Mouse (Mus musculus) heart, postnatal 10 days (tissue): ENCODE results near the gene Vegfc. TPM values are rescaled to one million over a fixed set of nuclear protein-coding genes. Genes with fewer than 3 reads are reported as not detected.

Source experiments
- DNase-seq, 2 experiments: peaks; one replicate each; pipeline ENCODE4 v3.0.0; 2021
- intact Hi-C: fragments of 180-260 bp; cut with DNase I; formaldehyde crosslinking; loops from one replicate; pipeline ENCODE4 v1.15.1; 2025
- total RNA-seq, 2 experiments: library from RNA; stranded (reverse); gene quantifications; 2 replicates each; pipeline ENCODE4 v1.2.3; 2021

Vegfc gene
- 10 to 100 TPM; 11.9 to 13.1 TPM for total RNA-seq

DNA sequence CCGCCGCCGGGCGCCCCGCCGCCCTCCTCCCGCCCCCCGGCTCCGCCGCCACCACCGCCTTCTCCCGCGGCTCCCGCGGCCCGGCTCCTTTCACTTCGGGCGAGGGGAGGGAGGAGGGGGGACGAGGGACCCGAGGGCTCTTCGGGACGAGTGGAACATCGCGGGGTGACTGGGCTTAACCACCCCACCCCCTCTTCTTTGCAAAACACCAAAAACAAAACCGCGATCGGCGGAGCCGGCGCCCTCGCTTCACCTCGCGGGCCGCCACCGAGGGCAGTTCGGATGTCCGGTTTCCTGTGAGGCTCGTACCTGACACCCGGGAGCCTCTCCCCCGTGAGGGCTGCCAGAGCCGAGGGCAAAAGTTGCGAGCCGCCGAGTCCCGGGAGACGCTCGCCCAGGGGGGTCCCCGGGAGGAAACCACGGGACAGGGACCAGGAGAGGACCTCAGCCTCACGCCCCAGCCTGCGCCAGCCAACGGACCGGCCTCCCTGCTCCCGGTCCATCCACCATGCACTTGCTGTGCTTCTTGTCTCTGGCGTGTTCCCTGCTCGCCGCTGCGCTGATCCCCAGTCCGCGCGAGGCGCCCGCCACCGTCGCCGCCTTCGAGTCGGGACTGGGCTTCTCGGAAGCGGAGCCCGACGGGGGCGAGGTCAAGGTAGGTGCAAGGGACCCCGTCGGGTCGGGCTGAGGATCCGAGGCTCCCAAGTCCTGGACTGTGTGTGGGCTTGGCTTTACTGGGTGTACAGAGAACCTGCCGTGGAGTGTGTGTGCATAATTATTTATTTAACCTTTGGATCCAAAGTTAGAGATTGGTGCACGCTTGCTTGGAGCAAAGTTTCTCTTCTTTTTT, at the start of gene Vegfc:
Gene Vegfc (plus strand): TSS at position 336 of the 850 bp plus-strand sequence.
- intact Hi-C loops = loop anchor here (1.0 to 5.0 kb wide), 4 partner anchors 207 to 414 kb away; no protein-coding TSS in a partner anchor
- DNase-seq = peak; percentile 72 to 74

DNA sequence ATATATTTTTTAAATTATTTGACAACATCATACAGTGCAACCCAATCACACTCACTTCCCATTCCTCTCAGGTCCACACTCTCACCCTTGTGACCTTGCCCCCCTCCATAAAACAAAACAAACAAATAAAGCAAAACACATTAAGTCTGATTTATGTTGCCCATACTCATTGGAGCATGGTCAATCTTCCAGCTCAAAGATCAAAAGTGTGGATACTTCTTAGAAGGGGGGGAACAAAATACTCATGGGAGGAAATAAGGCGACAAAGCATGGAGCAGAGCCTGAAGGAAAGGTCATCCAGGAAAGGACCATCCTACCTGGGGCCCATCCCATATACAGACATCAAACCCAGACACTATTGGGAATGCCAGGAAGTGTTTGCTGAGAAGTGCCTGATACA, 42.8 kb upstream of the Vegfc start:
- DNase-seq = no peak
- intact Hi-C loops = no loop called here

DNA sequence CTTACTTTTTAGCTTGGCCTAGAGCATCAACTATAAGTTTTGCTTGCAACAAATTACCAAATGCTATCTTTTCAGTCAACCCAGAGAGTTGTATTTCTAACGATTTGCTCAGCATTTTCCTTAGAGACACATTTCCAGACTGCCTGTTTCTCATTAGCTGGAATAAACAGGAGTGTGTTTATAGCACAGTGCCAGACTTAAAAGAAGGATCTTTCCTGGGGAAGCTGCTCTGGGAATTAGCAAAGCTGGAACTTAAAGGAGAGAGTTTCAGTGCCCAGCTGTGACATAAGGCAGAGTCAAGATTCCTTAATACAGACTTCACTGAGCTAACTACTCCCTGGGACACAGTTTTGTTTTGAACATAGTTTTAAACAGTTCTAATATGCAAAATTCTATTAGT, 34.8 kb upstream of the Vegfc start:
- intact Hi-C loops = no loop called here

DNA sequence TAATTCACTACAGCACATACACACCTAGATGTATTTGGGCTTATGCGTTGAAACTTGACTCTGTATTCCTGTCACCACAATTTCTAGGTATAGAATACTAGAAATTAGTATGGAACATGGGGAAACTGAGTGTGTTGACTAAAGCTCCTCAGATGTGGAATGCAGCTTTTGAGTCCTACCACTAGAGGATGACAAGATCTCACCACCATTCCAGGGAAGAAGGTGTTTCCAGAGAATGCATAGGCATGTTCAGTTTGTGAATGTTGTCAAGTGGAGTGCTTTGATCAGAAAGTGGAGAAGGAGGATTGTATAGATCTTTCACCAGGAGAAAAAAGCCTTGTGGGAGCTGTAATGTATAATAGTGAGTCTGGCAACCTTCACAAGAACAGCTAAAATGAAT, 33.9 kb upstream of the Vegfc start:
- DNase-seq = no peak
- intact Hi-C loops = no loop called here

More for the DNA sequence above, 34.8 kb upstream of the Vegfc start:
- DNase-seq = no peak

DNA sequence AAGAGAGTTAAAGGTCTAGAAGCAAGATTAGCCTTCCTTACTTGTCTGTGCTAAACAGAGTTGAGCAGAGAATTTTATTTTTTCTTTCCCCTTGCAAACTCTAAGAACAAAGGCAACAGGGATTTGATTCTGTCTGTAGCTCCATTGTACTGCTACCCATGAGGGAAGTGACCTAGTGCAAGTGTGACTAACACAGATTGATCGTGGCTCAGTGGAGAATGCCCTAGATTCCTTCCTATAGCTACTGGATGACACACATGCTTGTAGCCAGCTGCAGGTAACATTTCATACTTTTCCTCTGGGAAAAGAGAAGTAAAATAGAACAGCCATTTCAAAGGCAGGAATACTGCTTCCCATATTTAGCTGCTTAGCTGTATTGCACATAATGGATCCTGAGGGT, 24.2 kb upstream of the Vegfc start:
- intact Hi-C loops = no loop called here
- DNase-seq = no peak

DNA sequence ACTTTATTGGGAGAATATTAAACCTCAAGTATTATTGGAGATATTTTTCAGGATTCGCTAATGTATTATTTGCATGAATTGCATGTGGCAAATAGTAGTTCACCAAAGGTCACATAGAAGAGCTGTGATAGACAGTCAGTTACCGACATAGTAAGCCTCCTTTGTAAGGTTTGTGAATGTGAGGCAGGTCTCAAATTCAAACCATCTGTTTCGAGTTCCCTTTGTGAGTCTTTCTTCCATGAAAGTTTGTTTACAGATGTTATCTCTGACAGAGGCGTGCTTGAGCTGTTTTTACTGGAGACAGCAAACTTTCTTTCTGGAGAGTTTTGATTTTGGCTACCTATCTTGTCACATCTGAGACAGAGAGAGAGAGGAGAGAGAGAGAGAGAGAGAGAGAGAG, 11.9 kb upstream of the Vegfc start:
- intact Hi-C loops = no loop called here
- no peak for DNase-seq

DNA sequence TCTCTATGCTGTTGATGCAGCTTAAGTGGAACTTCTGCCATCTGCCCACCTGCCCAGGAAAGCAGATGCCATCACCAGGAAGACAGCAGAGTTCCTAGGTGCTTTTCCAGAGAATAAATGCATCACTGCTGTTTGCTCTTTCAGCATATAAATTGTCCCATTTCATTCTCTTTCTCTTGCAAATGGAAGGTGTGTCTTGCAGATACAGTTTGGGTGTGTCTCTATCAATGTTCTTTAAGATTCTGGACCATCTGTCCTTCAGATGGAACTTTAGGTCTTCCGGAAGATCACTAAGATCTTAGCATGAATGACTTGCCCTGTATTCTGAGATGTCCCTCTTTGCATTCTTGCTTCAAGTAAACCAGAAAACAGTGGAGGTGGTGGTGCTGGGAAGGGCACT, 1.1 kb upstream of the Vegfc start:
- intact Hi-C loops = loop anchor here (2.0 to 5.0 kb wide), 3 partner anchors 206 to 341 kb away; no protein-coding TSS in a partner anchor
- no peak for DNase-seq

DNA sequence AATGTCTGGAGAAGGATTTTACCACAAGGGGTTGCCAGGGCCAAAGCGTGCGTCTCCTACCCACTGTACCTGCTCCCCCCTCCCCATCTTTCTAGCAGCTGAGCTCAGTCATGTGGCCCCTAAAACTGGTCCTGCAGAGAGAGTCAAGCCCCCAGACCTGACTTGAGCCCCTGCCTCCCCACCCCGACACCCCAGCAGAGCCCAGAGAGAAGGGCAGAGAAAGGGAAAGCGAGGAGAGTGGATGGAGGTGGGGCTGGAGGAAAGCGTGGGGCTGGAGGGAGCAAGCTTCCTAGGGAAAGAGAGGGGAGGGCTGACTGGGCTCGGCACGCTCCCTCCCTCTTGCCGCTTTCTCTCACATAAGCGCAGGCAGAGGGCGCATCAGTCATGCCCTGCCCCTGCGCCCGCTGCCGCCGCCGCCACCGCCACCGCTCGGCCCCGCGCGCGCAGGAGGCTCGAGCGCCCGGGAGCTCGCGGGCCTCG, 575 bp upstream of the Vegfc start:
- DNase-seq = peak; percentile 66 to 68
- intact Hi-C loops = loop anchor here (1.0 to 5.0 kb wide), 4 partner anchors 206 to 414 kb away; no protein-coding TSS in a partner anchor

DNA sequence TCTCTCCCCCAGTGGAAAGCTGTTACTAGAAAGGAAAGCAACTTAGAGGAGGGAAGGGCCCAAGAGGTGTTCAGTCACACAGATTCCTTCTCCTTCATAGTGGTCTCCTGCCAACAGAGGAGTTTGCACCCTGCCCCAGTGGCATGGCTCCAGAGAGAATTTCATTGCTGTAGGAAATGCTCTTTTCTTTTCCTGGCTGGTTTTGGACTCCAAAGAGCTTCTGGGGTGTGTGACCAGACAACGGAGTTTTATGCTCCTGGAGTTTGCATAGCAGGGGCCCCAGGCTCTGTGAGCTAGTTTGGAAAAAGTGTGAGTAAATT, 675 bp downstream of the Vegfc start:
- peak; percentile 40 to 51 for DNase-seq
- intact Hi-C loops = loop anchor here (5.0 kb wide), 2 partner anchors 314 to 339 kb away; no protein-coding TSS in a partner anchor

DNA sequence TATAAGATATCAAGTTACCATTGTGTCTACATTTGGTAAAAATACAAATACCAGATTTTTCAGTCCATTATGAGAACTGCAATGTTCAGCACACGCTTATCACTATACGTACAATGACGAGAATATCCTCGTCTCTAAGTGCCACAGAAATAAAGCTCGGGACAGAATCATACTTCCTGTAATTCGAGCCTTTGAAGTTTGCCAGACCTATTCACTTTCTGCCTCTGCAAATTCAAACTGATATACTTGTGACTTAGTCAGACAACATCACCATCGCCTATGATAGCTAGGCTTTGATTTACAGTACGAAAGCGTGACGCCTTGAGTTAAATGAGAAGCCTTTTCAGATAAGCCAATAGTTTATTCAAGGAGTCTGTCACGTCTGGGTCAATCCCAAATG, 1.6 kb downstream of the Vegfc start:
- DNase-seq = peak in 1 of 2 experiments; percentile 6
- intact Hi-C loops = loop anchor here (5.0 kb wide), 2 partner anchors 313 to 338 kb away; no protein-coding TSS in a partner anchor

DNA sequence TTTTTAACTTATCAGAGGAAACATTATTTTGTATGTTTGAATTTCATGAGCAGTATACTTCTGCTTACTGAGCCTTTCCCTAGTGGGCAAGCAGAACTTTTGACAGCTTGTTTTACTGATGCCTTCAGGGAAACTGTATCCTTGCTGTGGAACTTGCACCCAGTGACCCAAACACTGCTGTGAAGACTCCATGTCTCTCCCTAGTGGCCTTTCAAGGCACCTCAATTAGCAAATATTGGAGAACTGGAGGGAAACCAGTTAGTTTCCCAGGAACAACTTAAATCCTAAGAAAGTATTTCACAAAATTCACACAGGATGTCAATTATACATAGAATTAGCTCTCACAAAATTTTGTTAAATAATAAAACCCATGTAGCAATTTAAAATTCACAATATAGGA, 2.2 kb downstream of the Vegfc start:
- peak in 1 of 2 experiments; percentile 21 for DNase-seq
- intact Hi-C loops = loop anchor here (5.0 kb wide), 2 partner anchors 313 to 338 kb away; no protein-coding TSS in a partner anchor

DNA sequence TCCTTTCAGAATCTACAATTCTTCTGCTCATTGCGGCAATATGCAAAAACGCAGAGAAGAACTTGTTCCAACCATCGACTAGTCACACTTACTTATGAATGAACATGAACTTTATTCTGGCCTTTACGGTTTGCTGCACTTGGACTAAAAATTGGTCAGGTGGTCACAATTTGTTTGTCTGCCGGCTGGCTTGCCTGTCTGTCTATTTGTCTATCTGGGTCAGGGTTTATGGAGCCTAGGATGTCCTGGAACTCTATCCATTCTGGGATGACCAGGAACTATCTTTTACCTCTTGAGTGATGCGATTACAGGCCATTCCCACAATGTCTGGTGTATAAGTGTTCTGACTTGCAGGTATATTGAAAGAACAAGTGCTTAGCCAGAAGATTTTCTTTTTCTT, 8.5 kb downstream of the Vegfc start:
- no peak for DNase-seq
- intact Hi-C loops = no loop called here

DNA sequence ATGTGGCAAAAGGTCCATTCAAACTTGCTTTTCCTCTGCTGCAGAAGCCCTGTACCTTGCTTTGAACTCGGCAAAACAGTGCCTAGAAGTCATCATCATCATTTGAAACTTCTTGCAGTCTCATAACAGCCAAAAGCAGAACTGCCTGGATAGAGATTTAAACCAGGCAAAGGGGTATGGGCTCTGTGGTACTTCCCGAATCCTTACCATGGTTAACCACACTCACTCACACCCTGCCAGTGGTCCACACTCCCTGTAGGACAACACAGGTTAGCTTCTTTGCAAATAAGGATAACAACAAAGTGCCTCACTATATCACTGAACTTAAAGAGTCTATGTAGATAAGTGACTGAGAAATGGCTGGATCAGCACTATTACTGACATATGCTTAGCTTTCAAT, 9.7 kb downstream of the Vegfc start:
- DNase-seq = no peak
- intact Hi-C loops = no loop called here

DNA sequence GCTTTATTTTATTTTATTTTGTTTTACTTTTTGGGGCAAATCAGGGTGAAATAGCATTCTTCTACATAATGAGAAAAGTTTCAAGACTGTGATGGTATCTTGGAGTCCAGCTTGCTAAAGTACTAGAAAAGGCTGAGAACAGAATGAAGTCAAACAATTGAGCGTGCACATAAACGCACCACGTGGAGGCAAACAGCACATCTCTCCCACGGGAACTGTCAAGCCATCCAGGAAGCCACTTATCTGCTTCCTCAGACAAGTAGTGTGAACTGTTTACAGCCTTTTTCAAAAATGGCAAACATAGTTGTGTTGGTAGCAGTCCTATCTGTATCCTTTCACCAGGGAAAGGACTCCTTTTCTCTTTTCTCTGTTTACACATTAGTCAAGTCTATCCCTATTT, 11.8 kb downstream of the Vegfc start:
- intact Hi-C loops = no loop called here
- peak; percentile 19 to 23 for DNase-seq

DNA sequence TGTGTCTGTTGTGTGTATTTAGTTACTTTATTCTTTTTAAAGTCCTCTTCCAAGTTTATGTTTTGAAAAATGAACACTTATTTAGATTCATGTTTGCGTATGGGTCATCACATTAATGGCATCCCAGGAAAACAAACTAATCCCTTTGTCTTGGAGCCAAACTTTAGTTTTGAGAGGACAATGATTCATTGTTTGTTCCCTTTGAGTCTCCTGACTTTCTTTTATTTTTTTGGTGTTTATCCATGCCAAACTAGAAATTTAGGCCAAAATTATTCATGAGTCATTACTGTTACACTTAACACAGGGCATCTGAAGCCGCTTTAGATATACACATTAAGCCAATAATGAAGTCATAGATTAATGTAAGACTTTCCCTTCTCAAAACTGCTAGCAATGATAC, 12.5 kb downstream of the Vegfc start:
- DNase-seq = no peak
- intact Hi-C loops = no loop called here

DNA sequence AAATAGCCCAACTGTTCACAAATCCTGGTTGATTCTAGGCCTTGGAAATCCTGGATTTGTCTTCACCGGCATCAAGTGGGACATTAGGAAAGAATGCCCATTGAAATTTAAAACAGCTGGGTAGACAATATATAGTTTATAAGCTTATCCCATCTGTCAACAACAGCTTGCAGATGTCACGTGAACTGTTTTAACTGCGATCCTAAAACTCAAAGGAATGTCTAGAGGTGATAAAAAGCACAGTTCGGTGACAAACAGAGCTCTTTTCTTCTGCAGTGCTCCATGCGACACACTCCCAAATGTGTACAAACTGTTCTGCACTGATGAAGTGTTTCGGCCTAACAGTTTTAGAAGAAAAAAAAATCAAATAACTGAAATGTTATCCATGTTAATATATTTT, 22.7 kb downstream of the Vegfc start:
- no peak for DNase-seq
- intact Hi-C loops = no loop called here

DNA sequence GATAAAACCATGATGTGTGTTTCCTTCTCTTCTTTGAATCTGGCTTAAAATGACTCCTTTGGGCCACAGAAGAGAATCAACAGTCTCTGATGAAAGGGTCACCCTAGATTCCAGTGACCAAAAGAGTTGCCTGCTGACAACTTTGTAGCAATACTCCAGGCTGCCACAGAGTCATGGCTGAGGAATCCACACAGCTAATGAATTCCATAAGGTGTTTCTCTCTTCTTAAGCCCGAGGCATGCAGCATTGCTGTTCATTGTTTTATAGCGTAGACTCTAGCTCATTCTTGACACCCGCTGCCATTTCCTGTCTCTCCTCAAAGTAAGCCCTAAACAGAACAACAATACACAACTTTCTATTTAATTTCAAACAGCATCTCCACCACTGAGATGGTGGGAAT, 37.2 kb downstream of the Vegfc start:
- intact Hi-C loops = no loop called here

DNA sequence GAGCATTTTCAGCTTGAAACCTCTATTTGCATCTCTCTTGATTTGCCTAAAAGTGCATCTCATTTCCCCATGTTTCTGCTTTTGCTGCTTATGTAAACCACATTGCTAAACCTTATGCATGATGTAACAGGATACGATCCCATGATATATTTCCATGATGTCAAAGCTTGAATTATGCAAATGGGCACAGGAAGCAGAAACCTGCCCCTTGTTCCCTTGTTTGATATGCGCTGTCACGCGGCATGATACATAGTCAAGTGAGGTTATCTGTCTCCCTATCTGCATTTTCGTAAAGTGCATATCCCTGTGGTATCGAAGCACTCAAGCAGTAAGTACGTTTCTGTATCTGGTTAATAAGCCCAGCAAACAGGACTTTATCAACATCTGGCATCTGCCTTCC, 42.7 kb downstream of the Vegfc start:
- no peak for DNase-seq
- intact Hi-C loops = no loop called here

More for the DNA sequence above, 37.2 kb downstream of the Vegfc start:
- DNase-seq = no peak

DNA sequence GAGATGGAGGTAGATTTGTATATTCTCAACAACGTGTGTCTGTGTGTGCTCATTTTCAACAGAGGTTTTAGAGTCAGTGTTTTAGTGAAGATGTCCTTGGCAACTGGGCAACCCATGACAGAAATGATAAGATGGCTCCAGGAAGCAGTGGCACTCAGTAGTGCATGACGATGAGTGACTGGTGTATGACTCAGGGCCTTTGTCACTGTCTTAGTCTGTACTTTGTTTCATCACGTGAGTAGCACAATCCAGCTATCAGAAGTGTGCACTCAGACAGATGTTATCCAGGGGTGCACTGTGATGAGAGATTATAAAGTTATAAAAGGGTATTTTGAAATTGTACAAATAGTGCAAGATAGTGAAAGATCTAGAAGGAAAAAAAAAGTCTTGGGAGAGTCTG, 44.5 kb downstream of the Vegfc start:
- intact Hi-C loops = no loop called here

DNA sequence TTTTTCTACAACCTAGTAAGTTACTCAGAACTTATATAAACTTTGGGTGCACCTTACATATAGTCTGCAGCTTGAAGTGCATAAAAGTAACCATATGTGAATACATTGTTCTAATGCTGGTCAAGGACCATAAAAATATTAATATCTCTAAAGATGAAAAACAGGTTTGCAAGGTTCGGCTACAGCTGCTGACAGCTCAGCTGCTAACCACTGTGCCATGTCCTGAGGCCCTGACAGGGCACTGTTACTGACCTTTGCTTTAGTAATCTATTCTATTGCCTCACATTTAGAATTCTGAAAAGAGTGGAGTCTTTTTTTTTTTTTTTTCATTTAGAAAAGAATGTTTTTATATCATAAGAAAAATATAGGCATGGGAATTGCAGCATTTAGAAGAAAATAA, 44.9 kb downstream of the Vegfc start:
- intact Hi-C loops = no loop called here
- DNase-seq = no peak

More for the DNA sequence above, 44.5 kb downstream of the Vegfc start:
- no peak for DNase-seq

DNA sequence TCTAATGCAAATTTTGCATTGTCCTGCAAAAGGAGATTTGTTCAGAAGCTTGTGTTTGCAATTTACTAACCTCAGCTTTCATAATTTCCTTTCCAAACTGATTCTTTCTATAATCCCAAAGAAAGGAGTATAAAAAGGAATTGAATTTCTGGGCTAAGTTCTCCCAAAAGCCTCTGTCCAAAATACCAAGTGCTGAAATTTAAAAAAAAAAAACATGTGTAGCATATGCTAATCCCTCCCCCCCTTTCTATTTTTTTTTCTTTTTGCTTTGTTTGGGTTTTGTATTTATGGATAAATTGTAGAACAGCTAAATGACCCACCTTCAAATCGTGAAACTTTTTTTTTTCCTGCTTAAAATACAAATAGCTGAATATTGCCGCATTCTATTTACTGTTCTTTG, 53.2 kb downstream of the Vegfc start:
- intact Hi-C loops = no loop called here
- DNase-seq = no peak

DNA sequence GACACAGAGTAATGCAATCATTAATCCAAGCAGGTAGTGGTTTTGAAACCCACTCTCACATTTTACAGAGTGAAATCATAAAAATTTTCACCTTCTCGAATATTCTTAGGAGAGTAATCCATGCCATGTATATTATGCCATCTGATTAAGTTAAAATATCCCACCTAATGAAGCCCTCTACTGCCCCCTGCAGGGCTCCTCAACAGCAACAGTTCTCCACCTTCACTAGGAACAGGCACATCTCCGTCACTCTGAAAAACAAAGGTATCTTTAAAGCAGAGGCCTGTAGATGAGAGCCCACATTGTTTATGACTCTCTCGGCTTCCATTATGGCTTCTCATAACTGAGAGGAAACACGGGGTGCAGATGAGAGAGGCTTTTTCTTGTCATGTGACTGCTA, 75.8 kb downstream of the Vegfc start:
- intact Hi-C loops = loop anchor here (5.0 to 10.0 kb wide), 3 partner anchors 281 to 548 kb away; no protein-coding TSS in a partner anchor
- DNase-seq = peak; percentile 44 to 65
